In genomic region chr14:35254477-35254876, GRCm38 (mm10) we compare ENCODE assay signal across 19 mouse cellular contexts.
A peak's percentile ranks its signal among the peaks of the same experiment; 100 is the strongest.
DNase-seq lines count a peak whose midpoint lies in the region; ATAC-seq and TF ChIP-seq lines count a peak whose summit lies in the region.
"Had no signal": no experiment of that assay in that cellular context is flagged by ENCODE, and none has a peak within 500 bp of the region (broad histone marks: within the 10 kb centered on the region; RNA-seq: fewer than 3 reads in every experiment).

No protein-coding gene starts in this region.

- 43% methylated on average over 2 of the region's 2 CpGs for WGBS in hindbrain, embryonic 15.5 days
- 72% methylated on average over 2 of the region's 2 CpGs for WGBS in hindbrain, embryonic 11.5 days
- 53% methylated on average over 2 of the region's 2 CpGs for WGBS in midbrain, postnatal 0 days
- 56% methylated on average over 2 of the region's 2 CpGs for WGBS in midbrain, embryonic 16.5 days

- TF ChIP-seq CTCF in midbrain, postnatal 0 days (IDR thresholded peaks at IDR 0.05) = no peak

- H3K4me1 ChIP-seq in hindbrain, embryonic 15.5 days (replicated peaks) = no peaks in the 10 kb centered on the region
- H3K4me1 ChIP-seq in hindbrain, embryonic 11.5 days (replicated peaks; ENCODE audit: control insufficient read depth, insufficient read depth, low read length) = no peaks in the 10 kb centered on the region
- H3K4me1 ChIP-seq in midbrain, postnatal 0 days (ENCODE audit: insufficient read depth, low read length) = no peaks in the 10 kb centered on the region
- H3K4me1 ChIP-seq in midbrain, embryonic 16.5 days (ENCODE audit: control insufficient read depth, insufficient read depth, low read length) = no peaks in the 10 kb centered on the region
- H3K4me1 ChIP-seq: embryonic facial prominence, embryonic 15.5 days; heart, embryonic 15.5 days; liver, embryonic 12.5 days; lung, embryonic 15.5 days had no signal

- no peak overlapping the region for H3K27ac ChIP-seq in hindbrain, embryonic 15.5 days (replicated peaks)
- no peak overlapping the region for H3K27ac ChIP-seq in hindbrain, embryonic 11.5 days (ENCODE audit: low read depth, low read length)
- no peak overlapping the region for H3K27ac ChIP-seq in midbrain, postnatal 0 days (ENCODE audit: low read depth, low read length)
- no peak overlapping the region for H3K27ac ChIP-seq in midbrain, embryonic 16.5 days (ENCODE audit: low read length)
- H3K27ac ChIP-seq: embryonic facial prominence, embryonic 15.5 days; heart, embryonic 15.5 days; liver, embryonic 12.5 days; lung, embryonic 15.5 days had no signal

- H3K9me3 ChIP-seq in hindbrain, embryonic 15.5 days = no peaks in the 10 kb centered on the region
- no peaks in the 10 kb centered on the region for H3K9me3 ChIP-seq in hindbrain, embryonic 11.5 days (ENCODE audit: control insufficient read depth, low read length)
- no peaks in the 10 kb centered on the region for H3K9me3 ChIP-seq in midbrain, postnatal 0 days (ENCODE audit: low read length)
- no peaks in the 10 kb centered on the region for H3K9me3 ChIP-seq in midbrain, embryonic 16.5 days (replicated peaks; ENCODE audit: control insufficient read depth, low read length, poor library complexity, severe bottlenecking)
- H3K9me3 ChIP-seq: embryonic facial prominence, embryonic 15.5 days; heart, embryonic 15.5 days; liver, embryonic 12.5 days; lung, embryonic 15.5 days had no signal

- peak; percentile 3 for DNase-seq in embryo, embryonic 11 days
- DNase-seq in embryo, embryonic 10.5 days (ENCODE audit: low spot score) = no peak
- no peak for DNase-seq in hindbrain, embryonic 11.5 days (ENCODE audit: low spot score)
- DNase-seq in midbrain, postnatal 0 days (ENCODE audit: low spot score) = peak; percentile 69
- no peak for DNase-seq in yolk sac, embryonic 10.5 days (ENCODE audit: low spot score)
- DNase-seq: adrenal gland, postnatal 14 days; cerebellum, adult 18-20 months; gastrocnemius, postnatal 25 days; heart, postnatal 4 days; kidney, postnatal 36 days; spleen, adult 18-20 months; thymus, postnatal 25 days had no signal

- no peaks in the 10 kb centered on the region for H3K36me3 ChIP-seq in hindbrain, embryonic 15.5 days
- H3K36me3 ChIP-seq in hindbrain, embryonic 11.5 days (ENCODE audit: control insufficient read depth, insufficient read depth, low read length) = no peaks in the 10 kb centered on the region
- no peaks in the 10 kb centered on the region for H3K36me3 ChIP-seq in midbrain, postnatal 0 days (ENCODE audit: insufficient read depth, low read length)
- H3K36me3 ChIP-seq in midbrain, embryonic 16.5 days (ENCODE audit: control insufficient read depth, insufficient read depth, low read length) = no peaks in the 10 kb centered on the region
- H3K36me3 ChIP-seq: embryonic facial prominence, embryonic 15.5 days; heart, embryonic 15.5 days; liver, embryonic 12.5 days; lung, embryonic 15.5 days had no signal

- H3K9ac ChIP-seq in hindbrain, embryonic 15.5 days = no peak overlapping the region
- H3K9ac ChIP-seq in hindbrain, embryonic 11.5 days (ENCODE audit: low read depth, low read length) = no peak overlapping the region
- H3K9ac ChIP-seq in midbrain, postnatal 0 days (replicated peaks; ENCODE audit: low read length, poor library complexity, severe bottlenecking) = no peak overlapping the region
- no peak overlapping the region for H3K9ac ChIP-seq in midbrain, embryonic 16.5 days (ENCODE audit: low read depth, low read length)
- H3K9ac ChIP-seq: embryonic facial prominence, embryonic 15.5 days; heart, embryonic 15.5 days; liver, embryonic 12.5 days; lung, embryonic 15.5 days had no signal

- ATAC-seq in hindbrain, embryonic 15.5 days (ENCODE audit: low FRiP score, low read depth) = peak; percentile 38; the same call in 1 of the 2 replicates
- ATAC-seq in hindbrain, embryonic 11.5 days (ENCODE audit: low FRiP score) = no peak
- ATAC-seq in midbrain, postnatal 0 days (ENCODE audit: low FRiP score) = no peak
- ATAC-seq in midbrain, embryonic 16.5 days = no peak
- ATAC-seq: intestine, embryonic 16.5 days; liver, embryonic 12.5 days had no signal

- no peak overlapping the region for H3K4me3 ChIP-seq in hindbrain, embryonic 15.5 days
- no peak overlapping the region for H3K4me3 ChIP-seq in hindbrain, embryonic 11.5 days (ENCODE audit: low read depth, low read length)
- no peak overlapping the region for H3K4me3 ChIP-seq in midbrain, postnatal 0 days (ENCODE audit: low read depth, low read length)
- no peak overlapping the region for H3K4me3 ChIP-seq in midbrain, embryonic 16.5 days (ENCODE audit: low read depth, low read length)
- H3K4me3 ChIP-seq: embryonic facial prominence, embryonic 15.5 days; heart, embryonic 15.5 days; liver, embryonic 12.5 days; lung, embryonic 15.5 days had no signal

- H3K27me3 ChIP-seq in hindbrain, embryonic 15.5 days = no peaks in the 10 kb centered on the region
- no peaks in the 10 kb centered on the region for H3K27me3 ChIP-seq in hindbrain, embryonic 11.5 days (ENCODE audit: control insufficient read depth, insufficient read depth, low read length)
- no peaks in the 10 kb centered on the region for H3K27me3 ChIP-seq in midbrain, postnatal 0 days (ENCODE audit: insufficient read depth, low read length)
- no peaks in the 10 kb centered on the region for H3K27me3 ChIP-seq in midbrain, embryonic 16.5 days (ENCODE audit: control insufficient read depth, insufficient read depth, low read depth, low read length)
- H3K27me3 ChIP-seq: embryonic facial prominence, embryonic 15.5 days; heart, embryonic 15.5 days; liver, embryonic 12.5 days; lung, embryonic 15.5 days had no signal

- H3K4me2 ChIP-seq in hindbrain, embryonic 15.5 days = no peak overlapping the region
- H3K4me2 ChIP-seq in hindbrain, embryonic 11.5 days (replicated peaks; ENCODE audit: low read depth, low read length) = no peak overlapping the region
- no peak overlapping the region for H3K4me2 ChIP-seq in midbrain, postnatal 0 days (ENCODE audit: low read depth, low read length, poor library complexity, severe bottlenecking)
- no peak overlapping the region for H3K4me2 ChIP-seq in midbrain, embryonic 16.5 days (ENCODE audit: low read length)
- H3K4me2 ChIP-seq: embryonic facial prominence, embryonic 15.5 days; heart, embryonic 15.5 days; liver, embryonic 12.5 days; lung, embryonic 15.5 days had no signal

Comparison
In these comparisons a context has a peak if more than half of its experiments do, and no peak if none do; other contexts are left out.
1. DNase-seq: peak in embryo, embryonic 11 days (single experiment) and midbrain, postnatal 0 days (single experiment); none in embryo, embryonic 10.5 days (single experiment), hindbrain, embryonic 11.5 days (single experiment) and yolk sac, embryonic 10.5 days (single experiment).